Mouse (Mus musculus) CH12.LX (cell line): ENCODE measurements around the gene Ift140. TPM values are rescaled to one million over a fixed set of nuclear protein-coding genes. Genes with fewer than 3 reads are reported as not detected.

ENCODE experiments used
- DNase-seq: peaks from one replicate; pipeline ENCODE4 v3.0.0-alpha.2; 2013; ENCODE audit errors: extremely low read depth
- H3K27ac ChIP-seq: 2 replicates; pipeline ENCODE4 v1.5.1; 2012; ENCODE audit warnings: low read depth, mild to moderate bottlenecking, control low read depth, moderate library complexity; ENCODE audit not compliant: insufficient read depth
- H3K27me3 ChIP-seq: replicated peaks from 2 replicates; pipeline ENCODE3; 2012; ENCODE audit warnings: inconsistent platforms
- H3K36me3 ChIP-seq, 2 experiments: replicated peaks in 1 of 2; 2 replicates each; pipeline versions ENCODE3 to v1.6.1; 2012; ENCODE audit warnings: inconsistent platforms in 1 of 2, low read length in 1 of 2, mild to moderate bottlenecking in 1 of 2, mixed read lengths in 1 of 2, moderate library complexity in 1 of 2; ENCODE audit not compliant: control insufficient read depth in 1 of 2, insufficient read depth in 1 of 2
- H3K4me1 ChIP-seq, 2 experiments: 2 replicates each; pipeline ENCODE4 v1.6.1; 2012; ENCODE audit warnings: inconsistent platforms in 1 of 2, moderate library complexity in 1 of 2; ENCODE audit not compliant: insufficient read depth in 2 of 2, control insufficient read depth in 1 of 2
- H3K4me2 ChIP-seq: 2 replicates; pipeline ENCODE4 v1.6.1; 2012; ENCODE audit warnings: low read depth, mild to moderate bottlenecking, control low read depth; ENCODE audit not compliant: poor library complexity, insufficient read depth, severe bottlenecking
- H3K4me3 ChIP-seq, 3 experiments: fragments of 150-350 bp in 1 of 3; sonication (generic) in 1 of 3; replicated peaks in 1 of 3; 2 replicates each; pipeline versions ENCODE3 to v1.5.1; 2011 to 2012; ENCODE audit warnings: low read depth in 2 of 3, low read length in 2 of 3, mild to moderate bottlenecking in 2 of 3, moderate library complexity in 2 of 3, control low read depth in 1 of 3, improper control_type of control experiment in 1 of 3, inconsistent platforms in 1 of 3, mixed read lengths in 1 of 3; ENCODE audit not compliant: poor library complexity in 1 of 3
- H3K79me2 ChIP-seq: replicated peaks from 2 replicates; pipeline ENCODE4 v1.6.1; 2012; ENCODE audit warnings: mild to moderate bottlenecking, moderate library complexity; ENCODE audit not compliant: control insufficient read depth, poor library complexity, insufficient read depth, severe bottlenecking; ENCODE audit errors: extremely low read depth
- H3K9ac ChIP-seq: 2 replicates; pipeline ENCODE4 v1.6.1; 2012; ENCODE audit warnings: low read depth, mild to moderate bottlenecking, control low read depth, moderate library complexity; ENCODE audit not compliant: insufficient read depth
- H3K9me3 ChIP-seq: replicated peaks from 2 replicates; pipeline ENCODE3; 2012; ENCODE audit warnings: low read length, inconsistent platforms, mixed read lengths
- BHLHE40 ChIP-seq: IDR thresholded peaks from 2 replicates; pipeline ENCODE4 v1.6.1; 2011; ENCODE audit warnings: mild to moderate bottlenecking, low read depth, low read length, improper control_type of control experiment
- EP300 ChIP-seq: IDR thresholded peaks from 2 replicates; pipeline ENCODE4 v1.6.1; 2011; ENCODE audit warnings: low read length, improper control_type of control experiment
- HCFC1 ChIP-seq: IDR thresholded peaks from 2 replicates; pipeline ENCODE4 v1.6.1; 2012; ENCODE audit warnings: low read depth, mild to moderate bottlenecking, inconsistent platforms, low read length, improper control_type of control experiment
- JUND ChIP-seq: conservative IDR thresholded peaks from 2 replicates; pipeline ENCODE4 v1.6.1; 2011; ENCODE audit warnings: low read depth, low read length, improper control_type of control experiment
- MAFK ChIP-seq: IDR thresholded peaks from 2 replicates; pipeline ENCODE4 v1.6.1; 2011; ENCODE audit warnings: low read length, improper control_type of control experiment; ENCODE audit not compliant: insufficient replicate concordance
- MEF2A ChIP-seq: IDR thresholded peaks from 2 replicates; pipeline ENCODE4 v1.6.1; 2014; ENCODE audit warnings: low read depth, mild to moderate bottlenecking, inconsistent platforms, low read length, improper control_type of control experiment, borderline replicate concordance
- PAX5 ChIP-seq: IDR thresholded peaks from 2 replicates; pipeline ENCODE4 v1.6.1; 2012; ENCODE audit warnings: low read length, inconsistent platforms, mixed read lengths
- POLR2AphosphoS2 ChIP-seq: IDR thresholded peaks from 2 replicates; pipeline ENCODE4 v1.6.1; 2011; ENCODE audit warnings: low read depth, low read length, improper control_type of control experiment
- RAD21 ChIP-seq: IDR thresholded peaks from 2 replicates; pipeline ENCODE4 v1.6.1; 2011; ENCODE audit warnings: low read depth, mild to moderate bottlenecking, low read length, improper control_type of control experiment, moderate library complexity
- RCOR1 ChIP-seq: conservative IDR thresholded peaks from 2 replicates; pipeline ENCODE4 v1.6.1; 2012; ENCODE audit warnings: low read depth, mild to moderate bottlenecking, inconsistent platforms, low read length, improper control_type of control experiment
- SMC3 ChIP-seq: IDR thresholded peaks from 2 replicates; pipeline ENCODE4 v1.6.1; 2011; ENCODE audit warnings: low read depth, low read length, improper control_type of control experiment
- TBP ChIP-seq: conservative IDR thresholded peaks from 2 replicates; pipeline ENCODE4 v1.6.1; 2011; ENCODE audit warnings: low read depth, low read length, improper control_type of control experiment
- TCF12 ChIP-seq: IDR thresholded peaks from 2 replicates; pipeline ENCODE4 v1.6.1; 2014; ENCODE audit warnings: low read depth, mild to moderate bottlenecking, inconsistent platforms, low read length, improper control_type of control experiment
- USF2 ChIP-seq: conservative IDR thresholded peaks from 2 replicates; pipeline ENCODE4 v1.6.1; 2011; ENCODE audit warnings: low read depth, low read length, improper control_type of control experiment
- ZC3H11A ChIP-seq: IDR thresholded peaks from 2 replicates; pipeline ENCODE4 v1.6.1; 2012; ENCODE audit warnings: low read depth, mild to moderate bottlenecking, inconsistent platforms, low read length, improper control_type of control experiment
- dilution Hi-C: fragments of 300-500 bp; cut with MboI; formaldehyde crosslinking; loops from 2 replicates; pipeline ENCODE4 v1.14.3; 2020; ENCODE audit warnings: low sequenced_read_pairs; ENCODE audit not compliant: extremely low pct_unique_long_range_greater_than_20kb, extremely low pct_ligation_motif_present
- in situ Hi-C: fragments of 300-500 bp; cut with MboI; formaldehyde crosslinking; loops from 3 replicates; pipeline ENCODE4 v1.14.3; 2019; ENCODE audit warnings: low sequenced_read_pairs, low pct_ligation_motif_present, low pct_unique_long_range_greater_than_20kb, mixed read lengths
- polyA plus RNA-seq: library from polyadenylated mRNA; unstranded; fragments of >175 nt; gene quantifications from 2 replicates; pipeline ENCODE4 v1.2.1, GENCODE M21; 2012; ENCODE audit warnings: low read depth; ENCODE audit not compliant: insufficient read length
- total RNA-seq, 2 experiments: library from RNA; depleted of rRNA; stranded (reverse); fragments of 300-350 nt in 1 of 2; fragments of >200 nt in 1 of 2; gene quantifications; 2 replicates each; pipeline ENCODE4 v1.2.3; 2012 to 2014

Gene Ift140
- total and polyA plus RNA-seq, 3 experiments = 24.4 to 34.8 (median 26.4) TPM

GRCm38 (mm10) chr17:25111220-25111619, 95.3 kb downstream of the Ift140 start:
- Histone ChIP-seq H3K9me3 (no peaks in the 10 kb centered on the region), H3K4me3 (no peak overlapping the region), H3K27me3 (no peaks in the 10 kb centered on the region), H3K27ac (no peak overlapping the region), H3K79me2 (no peaks in the 10 kb centered on the region), H3K4me2 (no peak overlapping the region), H3K9ac (no peak overlapping the region), H3K36me3 (peaks cover 45 to 80% of the 10 kb centered on the region in 2 experiments), H3K4me1 (peaks cover 2 to 27% of the 10 kb centered on the region in 2 experiments; a peak in 3 of 4 replicates)
- no peak for TF ChIP-seq MAFK
- TF ChIP-seq RAD21 = no peak
- no peak for TF ChIP-seq MEF2A
- TF ChIP-seq USF2 = no peak
- TF ChIP-seq PAX5 = no peak
- TF ChIP-seq SMC3 = no peak
- TF ChIP-seq HCFC1 = no peak
- TF ChIP-seq EP300 = no peak
- no peak for TF ChIP-seq BHLHE40
- TF ChIP-seq RCOR1 = no peak
- TF ChIP-seq POLR2AphosphoS2 = no peak
- TF ChIP-seq ZC3H11A = no peak
- TF ChIP-seq JUND = no peak
- dilution Hi-C loops = no loop called here
- no peak for DNase-seq
- in situ Hi-C loops = loop anchor here (5.0 kb wide), 1 partner anchor 166 kb away; no protein-coding TSS in a partner anchor

DNA sequence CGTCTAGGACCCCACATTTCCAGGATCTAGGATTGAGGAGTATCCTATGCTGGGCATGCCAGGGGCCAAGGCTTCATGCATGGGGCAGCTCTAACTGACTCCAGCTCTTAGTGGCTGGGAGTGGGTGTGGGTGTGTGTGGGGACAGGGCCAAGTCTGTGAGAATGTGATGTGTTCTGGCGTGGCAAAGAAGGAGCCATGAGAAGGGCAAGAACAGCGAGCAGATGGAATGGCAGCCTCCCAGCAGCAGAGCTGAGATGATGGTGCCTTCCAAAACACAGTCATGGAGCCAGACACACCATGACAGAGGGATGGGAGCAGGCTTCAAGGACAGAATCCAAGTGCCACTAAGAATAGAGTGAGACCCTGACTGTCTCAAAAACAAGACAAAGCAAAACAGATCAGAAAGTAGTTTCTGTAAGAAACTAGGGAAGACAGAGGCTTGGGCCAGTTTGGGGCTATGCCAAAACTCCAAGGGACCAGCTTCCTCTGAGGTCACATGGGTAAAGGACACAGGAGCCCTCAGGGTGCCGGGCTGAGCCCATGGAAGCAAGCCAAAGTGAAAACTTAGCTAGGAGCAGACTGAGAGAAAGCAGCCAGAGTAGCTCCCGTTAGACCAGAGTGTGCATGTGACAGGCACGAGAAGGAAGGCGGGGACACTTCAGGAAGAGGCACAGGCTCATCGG, 96.0 kb downstream of the Ift140 start:
- peaks cover 38 to 74% of the 10 kb centered on the region in 2 experiments for H3K36me3 ChIP-seq
- no peak overlapping the region for H3K27ac ChIP-seq
- TF ChIP-seq TCF12 (no peak), TBP (no peak)
- in situ Hi-C loops (loop anchor here (5.0 kb wide), 1 partner anchor 165 kb away; no protein-coding TSS in a partner anchor), dilution Hi-C loops (no loop called here)
- H3K79me2 ChIP-seq = no peaks in the 10 kb centered on the region
- H3K9me3 ChIP-seq = no peaks in the 10 kb centered on the region
- H3K4me3 ChIP-seq = no peak overlapping the region
- no peak overlapping the region for H3K4me2 ChIP-seq
- H3K4me1 ChIP-seq = peaks cover 2 to 30% of the 10 kb centered on the region in 2 experiments; a peak in 3 of 4 replicates
- no peak for DNase-seq
- H3K9ac ChIP-seq = no peak overlapping the region
- no peaks in the 10 kb centered on the region for H3K27me3 ChIP-seq
